Mouse (Mus musculus) regulatory T cell (primary cell): ENCODE results near the gene Atad2b.
"Not testable (repeated sequence)": the region's sequence is repeated elsewhere in the genome, so short reads cannot be mapped to it uniquely, and the experiment has no call there.

Source experiments
- in situ Hi-C: fragments of 300-600 bp; cut with MboI, MseI; formaldehyde crosslinking; loops from one replicate; pipeline ENCODE4 v1.15.1; 2025; ENCODE audit warnings: high pct_unique_total_duplicates

The Atad2b gene

DNA sequence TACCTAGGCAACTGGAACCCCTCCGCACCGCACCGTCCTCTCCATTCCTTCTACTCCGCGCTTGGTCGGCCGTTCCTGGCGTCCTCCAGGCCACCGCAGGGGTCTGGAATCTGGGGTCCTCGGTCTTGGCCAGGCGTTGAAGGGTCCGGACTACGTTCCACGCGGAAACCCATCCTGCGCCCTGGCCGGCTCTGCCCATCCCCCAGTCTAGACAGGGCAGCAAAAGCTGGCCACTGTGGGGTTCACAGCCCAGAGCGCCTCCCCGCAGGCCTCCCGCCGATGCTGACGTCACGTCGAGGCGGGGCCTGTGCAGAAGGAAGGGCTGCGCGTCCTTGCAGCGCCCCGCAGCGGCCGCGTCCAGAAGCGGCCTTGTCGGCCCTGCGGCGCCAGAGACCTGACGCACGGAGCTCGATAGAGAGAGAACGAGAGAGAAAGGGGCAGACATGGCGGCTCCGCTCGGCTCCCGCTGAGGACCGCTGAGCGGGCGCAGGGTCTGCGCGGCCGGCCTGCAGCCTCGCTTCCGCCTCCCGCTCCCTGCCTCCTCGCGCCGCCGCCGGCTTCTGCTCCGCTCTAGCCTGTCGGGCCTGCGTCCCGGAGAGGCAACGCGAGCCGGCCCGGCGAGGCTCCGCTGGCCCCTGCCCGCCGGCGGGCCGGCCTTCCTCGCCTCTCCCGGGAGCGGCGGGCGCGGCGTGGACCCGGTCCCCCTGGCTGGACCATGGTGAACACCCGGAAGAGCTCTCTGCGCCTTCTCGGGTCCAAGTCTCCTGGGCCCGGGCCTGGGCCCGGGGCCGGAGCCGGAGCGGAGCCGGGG lies at the start of gene Atad2b:
Gene Atad2b, plus strand, starts transcription at position 360 of the 811 bp plus-strand sequence.
- in situ Hi-C loops: no loop called here

DNA sequence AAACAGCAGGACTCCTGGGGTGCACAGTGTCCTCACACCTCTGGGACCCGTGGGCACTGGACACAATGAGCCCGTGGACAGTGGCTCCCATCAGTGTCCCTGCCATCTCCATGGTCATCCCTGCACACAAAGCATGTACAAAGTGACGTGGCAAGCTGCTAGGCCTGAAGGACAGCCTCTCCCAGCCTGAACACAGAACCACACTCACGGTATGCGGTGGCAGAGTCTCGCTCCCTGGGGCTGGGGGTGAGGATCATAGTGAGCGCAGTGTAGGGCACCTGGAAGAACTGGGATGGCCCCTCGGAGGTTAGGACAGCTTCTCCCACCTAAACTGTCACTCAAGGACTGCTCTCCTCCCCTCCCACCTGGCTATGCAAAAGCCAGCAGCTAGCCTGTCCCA lies 48.2 kb upstream of the Atad2b start:
- in situ Hi-C loops: no loop called here

DNA sequence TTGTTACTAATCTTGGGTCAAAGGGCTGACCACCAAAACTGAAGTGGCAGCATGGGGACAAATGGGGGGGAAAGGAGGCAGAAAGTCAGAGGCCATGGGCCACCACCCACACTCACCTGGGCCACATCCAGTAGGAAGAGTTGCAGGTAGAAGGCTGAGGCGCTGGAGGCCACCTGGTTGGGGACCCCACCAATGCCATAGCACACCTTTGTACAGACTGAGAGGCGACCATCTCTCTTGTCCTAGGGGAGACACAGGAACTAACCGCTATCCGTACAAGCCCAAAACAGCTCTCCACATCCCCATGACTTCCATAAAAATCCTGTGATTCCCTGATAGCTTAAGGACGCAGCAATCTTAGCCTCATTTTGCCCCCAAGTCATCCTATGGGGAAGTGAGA lies 45.9 kb upstream of the Atad2b start:
- in situ Hi-C loops: no loop called here

DNA sequence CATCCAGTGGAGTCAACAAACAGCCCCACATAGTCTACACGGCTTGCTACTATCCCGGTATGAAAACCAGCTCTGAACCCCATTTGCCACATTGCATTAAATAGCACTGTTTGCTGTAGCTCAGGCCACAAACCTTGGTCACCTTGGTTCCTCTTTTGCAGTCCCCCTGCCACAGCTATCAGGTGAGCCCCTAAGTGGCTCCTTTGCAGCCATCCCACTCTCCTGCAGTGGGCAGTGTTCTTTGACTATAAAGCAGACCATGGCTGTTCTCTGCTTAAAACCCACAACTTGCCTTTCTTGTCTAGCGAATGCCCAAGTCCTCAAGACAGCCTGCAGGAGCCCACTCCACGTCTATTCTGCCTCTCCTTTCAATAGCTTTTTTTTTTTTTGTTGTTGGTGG lies 44.9 kb upstream of the Atad2b start:
- in situ Hi-C loops: no loop called here

DNA sequence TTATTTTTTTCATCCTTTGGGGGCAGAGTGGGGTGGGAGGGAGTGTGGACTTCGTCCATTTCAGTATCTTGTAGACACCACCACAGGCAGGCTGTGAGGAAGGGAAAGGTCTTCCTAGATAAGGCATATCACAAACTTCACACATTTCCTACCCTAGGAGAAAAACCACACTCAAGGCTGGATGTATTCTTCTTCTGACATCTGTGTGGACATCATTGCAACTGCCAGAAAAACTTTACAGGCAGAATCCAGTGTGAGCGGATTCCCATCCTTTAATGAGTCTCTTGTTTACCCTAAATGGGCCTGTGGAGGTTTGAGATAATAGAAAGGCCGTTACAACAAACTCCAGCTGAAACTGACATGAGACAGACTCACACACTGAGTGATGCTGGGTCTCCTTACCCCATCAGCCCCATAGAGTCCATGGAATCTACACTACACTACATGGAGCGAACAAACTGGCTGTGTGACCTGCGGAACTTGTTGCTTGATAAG lies 44.1 kb upstream of the Atad2b start:
- in situ Hi-C loops: no loop called here

DNA sequence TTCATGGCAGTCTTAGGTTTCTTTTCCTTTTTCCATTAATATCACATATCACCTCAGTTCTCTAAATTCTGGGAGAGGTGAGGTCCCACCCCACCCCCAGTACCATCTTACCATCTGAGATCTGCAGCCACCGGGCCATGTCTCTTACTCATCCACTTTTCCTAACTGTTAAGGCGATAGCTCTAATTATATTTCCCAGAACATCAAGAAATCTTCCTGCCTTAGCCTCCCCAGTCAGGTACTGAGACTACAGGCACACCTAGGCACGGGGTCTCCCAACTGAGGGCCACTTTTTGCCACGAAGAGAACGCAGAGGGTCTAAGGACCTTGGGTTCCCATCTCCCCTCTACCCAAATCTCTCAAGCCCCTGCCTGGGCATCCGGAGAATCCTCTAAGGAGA lies 43.6 kb upstream of the Atad2b start:
- in situ Hi-C loops: no loop called here

DNA sequence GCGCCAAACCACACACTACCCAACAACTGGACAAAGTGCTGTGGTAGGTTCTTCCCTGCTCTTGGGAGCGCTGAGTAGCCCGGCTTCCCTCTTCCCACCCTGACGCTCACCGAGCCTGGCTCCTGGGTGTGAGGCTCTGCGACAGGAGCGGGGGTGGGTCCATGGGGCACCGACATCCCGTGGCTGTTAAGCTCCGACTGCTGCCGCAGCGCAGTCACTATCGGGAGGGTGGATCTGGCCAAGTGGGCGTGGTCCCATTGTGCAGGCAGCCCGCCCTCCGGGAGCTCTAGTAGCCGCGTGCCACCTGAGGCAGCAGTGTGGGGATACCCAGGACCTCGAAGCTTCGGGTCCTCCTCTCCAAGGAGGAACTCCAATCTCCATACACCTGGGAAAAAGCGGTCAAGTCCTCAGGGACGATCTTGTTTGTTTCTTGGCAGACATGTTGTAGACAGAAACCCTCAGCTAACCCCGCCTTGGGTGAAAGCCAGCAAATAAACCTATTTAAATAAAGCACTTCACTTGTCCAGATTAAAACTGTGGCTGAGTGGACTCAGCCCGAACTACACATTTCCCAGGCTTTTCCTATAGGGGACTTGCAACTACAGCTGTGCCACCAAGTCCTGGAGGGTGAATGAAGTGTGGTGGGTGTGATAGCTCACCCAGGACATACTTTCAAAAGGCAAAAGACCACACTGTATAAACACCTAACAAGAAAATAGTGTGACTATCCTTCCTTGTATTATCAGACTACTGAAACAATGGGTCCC lies 42.8 kb upstream of the Atad2b start, which contains the start of gene Mfsd2b:
Gene Mfsd2b, minus strand, starts transcription at position 199 of the 767 bp plus-strand sequence.
- in situ Hi-C loops: no loop called here

DNA sequence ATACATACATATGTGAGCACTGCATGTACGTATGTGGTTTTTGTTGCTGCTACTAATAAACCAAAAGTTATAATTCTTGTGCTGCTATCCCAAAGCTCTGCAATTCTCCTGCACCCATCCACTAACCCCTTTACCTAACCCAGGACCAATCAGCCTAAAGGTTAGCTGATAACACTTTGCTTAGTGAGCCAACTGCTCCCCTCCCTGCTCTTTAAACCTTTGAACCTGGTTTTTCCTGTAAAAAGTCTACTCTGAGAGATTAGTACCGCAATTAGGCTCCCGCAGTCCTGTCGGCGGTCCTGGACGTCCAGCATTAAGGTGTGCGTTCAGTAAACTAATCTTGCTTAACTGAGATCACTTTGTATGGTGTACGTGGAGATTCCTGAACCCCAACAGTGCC lies 41.5 kb upstream of the Atad2b start:
- in situ Hi-C loops: no loop called here

DNA sequence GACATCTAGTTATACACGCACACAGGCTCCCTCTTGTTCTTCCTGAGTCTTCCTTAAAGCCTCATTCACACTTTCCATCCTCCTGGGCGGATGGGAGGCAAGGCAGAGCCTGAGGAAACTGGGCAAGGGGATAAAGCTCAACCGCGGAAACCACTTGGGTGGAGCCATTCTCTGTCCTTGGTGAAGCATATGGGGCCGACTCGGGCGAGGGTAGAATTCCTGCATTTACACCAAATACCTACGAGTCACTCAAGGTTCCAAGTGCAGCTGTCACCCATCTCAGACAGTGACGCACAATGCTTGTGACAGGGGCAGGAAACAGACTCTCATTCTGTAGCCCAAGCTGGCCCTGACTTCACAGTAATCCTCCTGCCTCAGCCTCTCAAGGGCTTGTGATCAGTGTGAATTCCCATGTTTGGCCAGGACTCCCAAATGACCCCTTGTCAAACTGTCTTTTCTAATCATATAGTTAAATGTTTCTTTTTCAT lies 38.8 kb upstream of the Atad2b start:
- in situ Hi-C loops: no loop called here

DNA sequence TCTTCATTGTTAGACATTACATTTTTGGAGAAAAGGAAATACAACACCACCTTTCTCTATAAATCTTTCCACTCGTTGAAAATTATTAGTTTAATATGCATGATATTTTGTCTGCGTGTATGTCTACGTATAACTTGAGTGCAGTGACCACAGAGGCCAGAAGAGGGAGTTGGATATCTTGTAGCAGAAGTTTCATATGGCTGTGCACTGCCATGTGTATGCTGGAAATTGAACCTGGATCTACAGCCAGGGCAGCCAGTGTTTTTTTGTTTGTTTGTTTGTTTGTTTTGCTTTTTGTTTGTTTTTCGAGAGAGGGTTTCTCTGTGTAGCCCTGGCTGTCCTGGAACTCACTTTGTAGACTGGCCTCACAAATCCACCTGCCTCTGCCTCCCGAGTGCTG lies 38.1 kb upstream of the Atad2b start:
- in situ Hi-C loops: no loop called here

DNA sequence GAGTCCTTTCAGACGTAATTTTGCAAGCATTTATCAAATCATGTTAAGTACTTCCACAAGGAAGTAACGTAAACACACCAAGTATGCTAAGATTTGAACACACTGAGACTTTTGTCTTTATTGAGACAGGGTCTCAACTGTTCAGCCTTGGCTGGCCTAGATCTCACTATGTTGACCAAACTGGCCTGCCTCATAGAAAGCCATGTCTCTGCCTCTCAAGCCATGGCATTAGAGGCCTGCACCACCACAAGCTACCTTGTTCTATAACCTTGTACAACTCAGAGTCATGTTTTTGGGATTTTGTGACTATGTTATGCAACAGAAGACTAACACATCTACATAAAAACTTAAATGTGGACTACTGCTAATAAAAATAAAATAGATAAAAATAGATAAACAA lies 35.1 kb upstream of the Atad2b start:
- in situ Hi-C loops: no loop called here

DNA sequence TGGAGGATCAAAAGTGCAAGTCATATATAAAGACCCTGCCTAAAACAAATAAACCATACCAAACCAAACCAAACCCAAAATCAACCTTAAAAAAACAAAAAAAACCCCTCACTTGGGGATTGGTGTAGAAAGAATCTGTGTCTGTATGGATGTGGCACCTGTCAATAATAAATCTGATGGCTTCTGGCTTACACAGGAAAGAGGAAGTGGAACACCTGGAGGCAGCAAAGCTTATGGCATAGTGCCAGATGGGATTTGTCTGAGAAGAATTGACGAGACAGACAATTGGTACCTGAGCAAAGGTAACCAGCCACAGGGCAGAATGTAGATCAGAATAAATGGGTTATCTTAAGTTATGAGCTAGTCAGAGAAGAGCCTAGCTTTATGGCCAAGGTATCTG lies 32.1 kb upstream of the Atad2b start:
- in situ Hi-C loops: no loop called here

DNA sequence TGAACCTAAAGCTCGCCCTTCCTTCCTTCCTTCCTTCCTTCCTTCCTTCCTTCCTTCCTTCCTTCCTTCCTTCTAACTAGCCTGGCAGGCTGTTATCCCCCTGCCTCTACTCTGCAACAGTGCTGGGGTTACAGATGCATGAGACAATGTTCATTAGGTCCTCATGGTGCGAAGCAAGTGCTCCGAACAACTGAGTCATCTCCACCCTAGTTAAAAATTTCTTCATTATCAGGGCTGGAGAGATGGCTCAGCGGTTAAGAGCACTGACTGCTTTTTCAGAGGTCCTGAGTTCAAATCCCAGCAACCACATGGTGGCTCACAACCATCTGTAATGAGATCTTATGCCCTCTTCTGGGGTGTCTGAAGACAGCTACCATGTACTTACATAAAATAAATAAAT lies 30.6 kb upstream of the Atad2b start:
- in situ Hi-C loops: not testable (repeated sequence)

DNA sequence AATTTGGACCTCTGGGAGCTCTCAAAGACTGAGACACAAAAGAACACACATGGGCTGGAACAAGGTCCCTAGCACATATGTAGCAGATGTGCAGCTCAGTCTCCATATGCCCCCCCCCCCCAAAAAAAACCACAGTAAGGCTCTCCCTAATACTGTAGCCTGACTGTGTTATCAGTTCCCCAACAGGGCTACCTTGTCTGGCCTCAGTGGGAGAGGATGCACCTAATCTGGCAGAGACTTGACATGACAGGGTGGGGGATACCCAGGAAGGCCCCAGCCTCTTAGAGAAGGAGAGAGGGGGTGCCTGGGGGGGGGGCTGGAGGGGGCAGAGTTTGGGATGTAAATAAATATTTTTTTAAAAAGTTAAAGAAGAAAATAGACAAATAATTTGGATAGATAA lies 28.4 kb upstream of the Atad2b start:
- in situ Hi-C loops: no loop called here

DNA sequence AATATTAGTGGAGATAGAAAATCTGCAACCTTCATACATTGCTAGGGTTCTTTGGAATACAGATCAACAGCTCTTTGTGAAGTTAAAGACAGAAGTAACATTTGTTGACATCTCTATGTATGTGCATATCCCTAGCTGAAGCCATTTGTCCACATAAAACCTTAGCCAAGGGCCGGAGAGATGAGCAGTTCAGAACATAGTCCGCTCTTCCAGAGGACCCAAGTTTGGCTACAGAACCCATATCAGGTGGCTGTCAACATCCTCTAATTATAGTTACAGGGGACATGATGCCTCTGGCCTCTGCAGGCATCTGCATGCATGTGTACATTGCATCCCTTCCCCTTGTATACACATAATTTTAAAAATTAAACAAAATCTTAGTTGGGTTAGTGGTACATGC lies 27.9 kb upstream of the Atad2b start:
- in situ Hi-C loops: no loop called here

DNA sequence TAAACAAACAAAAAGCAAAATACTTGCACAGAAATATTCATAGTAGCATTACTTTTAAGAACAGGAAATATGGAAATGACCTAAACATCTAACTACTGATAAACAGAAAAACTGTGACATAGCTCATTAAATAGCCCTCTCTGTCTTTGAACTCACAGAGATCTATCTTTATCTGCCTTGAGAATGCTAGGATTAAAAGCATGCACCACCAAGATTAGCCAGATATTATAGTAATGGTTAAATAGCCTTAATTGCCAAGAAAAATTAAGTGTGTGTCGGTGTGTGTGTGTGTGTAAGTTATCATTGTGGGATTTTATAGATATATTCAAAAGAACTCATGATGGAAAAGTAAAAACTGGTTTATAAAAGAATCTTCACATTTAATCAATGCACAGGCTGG lies 27.3 kb upstream of the Atad2b start:
- in situ Hi-C loops: no loop called here

DNA sequence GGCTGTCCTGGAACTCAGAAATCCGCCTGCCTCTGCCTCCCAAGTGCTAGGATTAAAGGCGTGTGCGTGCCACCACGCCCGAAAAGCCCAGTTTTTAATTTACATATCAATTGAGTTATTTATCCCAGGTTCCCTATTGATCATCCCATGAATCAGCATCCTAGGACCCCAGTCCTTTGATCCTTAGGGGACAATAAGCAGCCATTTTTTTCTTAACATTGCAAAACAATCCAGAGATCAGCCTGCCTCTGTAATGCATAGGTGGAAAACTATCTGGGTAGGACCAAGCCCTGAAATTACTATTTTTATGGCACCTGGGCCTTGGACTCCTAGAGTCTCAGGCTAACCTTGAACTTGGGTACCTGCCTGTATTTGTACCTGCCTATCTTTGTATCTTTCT lies 19.1 kb upstream of the Atad2b start:
- in situ Hi-C loops: no loop called here

DNA sequence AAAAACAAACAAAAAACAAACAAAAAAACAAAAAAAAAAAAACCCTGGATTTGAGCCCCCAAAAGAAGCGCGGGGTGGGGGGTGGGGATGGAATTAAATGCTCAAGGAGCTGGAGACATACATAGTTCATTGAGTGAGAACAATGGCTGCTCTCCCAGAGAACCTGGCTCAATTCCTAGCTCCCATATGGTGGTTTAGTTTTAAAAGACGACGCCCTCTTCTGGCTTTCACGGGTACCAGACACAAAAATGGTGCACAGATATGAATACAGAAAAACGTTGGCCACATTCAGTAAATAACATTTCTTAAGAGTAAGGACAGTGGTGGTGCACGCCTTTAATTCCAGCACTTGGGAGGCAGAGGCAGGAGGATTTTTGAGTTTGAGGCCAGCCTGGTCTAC lies 11.2 kb upstream of the Atad2b start:
- in situ Hi-C loops: loop anchor here (10.0 kb wide), 1 partner anchor 1481 kb away; the partner anchor contains the start of gene Asxl2

DNA sequence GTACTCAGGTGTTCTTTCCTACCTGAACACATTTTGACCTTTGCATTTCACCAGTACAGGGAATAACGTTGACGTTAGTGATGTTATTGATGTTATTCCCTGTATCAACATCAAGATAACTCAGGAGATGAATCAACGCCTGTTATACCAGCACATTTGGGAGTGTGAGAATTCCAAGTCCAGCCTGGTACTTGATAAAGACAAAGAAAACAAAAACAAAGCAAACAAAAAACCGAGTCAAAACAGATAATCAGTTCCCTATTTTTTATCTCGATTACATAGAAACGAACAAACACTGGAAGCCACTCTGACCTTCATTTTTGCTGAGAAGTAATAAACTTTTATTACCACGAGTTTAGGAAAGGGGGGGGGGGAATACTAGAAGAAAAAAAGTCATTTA lies 10.7 kb upstream of the Atad2b start:
- in situ Hi-C loops: loop anchor here (10.0 kb wide), 1 partner anchor 1482 kb away; the partner anchor contains the start of gene Asxl2

DNA sequence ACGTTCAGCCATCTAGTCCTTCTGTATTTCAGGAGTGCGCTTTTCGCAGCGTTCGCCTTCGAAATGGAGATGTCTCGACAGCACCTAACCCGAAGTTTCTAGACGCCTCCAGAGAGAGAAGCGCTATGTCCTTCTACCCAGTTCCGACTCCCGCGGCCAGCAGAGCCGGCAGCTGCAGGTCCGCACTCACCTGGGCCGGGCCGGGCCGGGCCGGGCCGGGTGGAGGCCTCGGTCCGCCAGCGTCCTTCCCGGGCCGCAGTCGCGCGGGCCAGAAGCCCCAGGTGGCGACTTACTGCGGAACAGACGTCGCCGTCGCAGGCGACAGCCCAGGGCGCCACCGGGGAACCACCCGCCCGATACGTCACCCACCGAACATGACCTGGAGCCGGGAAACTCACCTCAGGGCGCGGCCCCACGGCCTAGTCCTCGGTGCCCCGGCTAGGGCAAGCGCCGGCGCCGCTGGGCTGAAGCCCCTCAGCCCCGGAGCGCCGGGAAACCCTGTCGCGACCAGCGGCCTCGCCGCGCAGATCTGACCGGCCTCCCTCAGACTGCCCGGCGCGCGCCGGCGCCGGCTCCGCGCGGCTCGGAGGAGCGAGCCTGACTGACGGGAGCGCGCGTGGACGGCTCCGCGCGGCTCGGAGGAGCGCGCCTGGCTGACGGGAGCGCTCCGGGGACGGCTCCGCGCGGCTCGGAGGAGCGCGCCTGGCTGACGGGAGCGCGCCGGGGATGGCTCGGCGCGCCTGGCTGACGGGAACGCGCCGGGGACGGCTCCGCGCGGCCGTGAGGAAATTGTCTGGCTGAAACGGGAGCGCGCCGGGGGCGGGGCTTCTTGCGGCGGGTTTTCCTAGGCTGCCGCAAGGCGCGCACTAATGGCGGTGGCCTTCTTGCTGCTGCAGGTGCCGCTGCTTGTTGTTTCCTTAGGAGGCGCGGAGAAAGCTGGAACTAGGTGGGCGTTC lies 9.9 kb upstream of the Atad2b start, which contains the start of gene Ubxn2a:
Gene Ubxn2a, minus strand, starts transcription at position 755 of the 956 bp plus-strand sequence.
- in situ Hi-C loops: loop anchor here (10.0 kb wide), 1 partner anchor 1482 kb away; the partner anchor contains the start of gene Asxl2

DNA sequence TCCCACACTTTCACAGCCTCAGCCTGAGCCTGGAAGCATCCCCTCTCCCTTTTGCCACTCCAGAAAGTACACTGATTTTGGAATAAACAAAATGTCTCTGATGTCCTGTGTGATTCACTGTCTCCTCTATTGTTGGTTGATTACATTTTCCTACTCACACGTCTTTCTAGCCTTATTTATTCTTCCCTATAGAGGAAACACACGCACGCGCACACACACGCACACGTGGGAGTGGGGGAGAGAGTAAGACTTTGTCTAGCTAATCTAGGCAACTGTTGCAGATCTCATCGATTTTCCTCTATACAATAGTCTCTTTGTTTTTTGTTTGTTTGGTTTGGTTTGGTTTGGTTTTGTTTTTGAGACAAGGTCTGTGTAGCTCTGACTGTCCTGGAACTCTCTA lies 8.8 kb upstream of the Atad2b start:
- in situ Hi-C loops: loop anchor here (10.0 kb wide), 1 partner anchor 1484 kb away; the partner anchor contains the start of gene Asxl2
